Mouse (Mus musculus): ENCODE results near the gene Tpm1.

DNA sequence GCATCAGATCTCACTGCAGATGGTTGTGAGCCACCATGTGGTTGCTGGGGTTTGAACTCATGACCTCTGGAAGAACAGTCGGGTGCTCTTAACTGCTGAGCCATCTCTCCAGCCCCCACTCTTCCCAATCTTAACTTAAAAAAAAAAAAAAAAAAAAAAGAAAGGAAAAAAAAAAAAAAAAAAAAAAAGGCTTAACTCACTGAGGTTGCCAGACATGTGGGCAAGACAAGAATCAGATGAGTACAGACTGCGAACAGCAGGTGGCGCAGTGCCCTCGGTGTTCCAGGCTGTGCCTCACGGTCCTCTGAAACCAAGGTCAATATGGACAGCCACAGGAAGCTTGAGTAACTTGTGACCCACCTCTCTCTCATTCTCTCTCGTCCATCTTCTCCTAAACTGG is 48.2 kb downstream of the Tpm1 start:
- TF ChIP-seq CTCF (IDR thresholded peaks at IDR 0.05) = peak; percentile 89
- no peak for TF ChIP-seq EP300 (IDR thresholded peaks at IDR 0.05)
